Mouse (Mus musculus) kidney, adult 10 weeks (tissue): Measurements from ENCODE around the gene Ube2e2. TPM values are rescaled to one million over a fixed set of nuclear protein-coding genes. Genes with fewer than 3 reads are reported as not detected.

Experiments
- polyA plus RNA-seq: library from polyadenylated mRNA; stranded (reverse); fragments of 350-450 nt; fragmentation: Illumina TruSeq; extraction: RNeasy Lipid Tissue Mini Kit (QIAGEN cat#74804); gene quantifications from one replicate; pipeline ENCODE4 v1.2.3, GENCODE M21; 2014; ENCODE audit warnings: low read depth, low replicate concordance

Ube2e2 gene
- polyA plus RNA-seq = 37.5 TPM

DNA sequence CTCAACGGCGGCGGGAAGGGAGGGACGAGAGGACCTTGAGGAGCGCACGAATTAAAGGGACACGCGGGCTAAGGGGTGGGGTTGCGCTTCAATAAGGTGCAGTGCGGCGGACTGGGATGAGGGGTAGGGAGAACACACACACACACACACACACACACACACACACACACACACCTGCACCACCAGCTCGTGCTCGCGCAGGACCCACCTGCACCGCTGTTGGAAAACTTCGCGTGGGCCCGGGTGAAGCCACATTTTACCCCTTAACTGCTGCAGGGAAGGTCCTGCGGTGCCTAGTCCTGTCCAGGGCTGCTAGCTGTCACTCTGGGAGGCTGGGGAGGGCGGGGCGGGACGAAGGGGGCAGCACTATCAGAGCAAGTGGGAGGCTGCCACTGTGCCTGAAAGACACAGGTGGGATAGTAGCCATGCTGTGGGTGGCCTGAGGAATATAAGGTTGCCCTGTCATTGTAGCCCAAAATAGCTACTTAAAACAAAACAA, at the start of gene Ube2e2:
Gene Ube2e2, minus strand, starts transcription at position 321 of the 499 bp plus-strand sequence.

